Mouse (Mus musculus) midbrain, embryonic 11.5 days (tissue): ENCODE results near the gene Selenom. TPM values are rescaled to one million over a fixed set of nuclear protein-coding genes. Genes with fewer than 3 reads are reported as not detected.
A peak's percentile ranks its signal among the peaks of the same experiment; 100 is the strongest.

Experiments
- ATAC-seq: fragments of 200-750 bp; cut with Nextera tagmentation; 2 replicates; pipeline ENCODE4 v1.8.0; 2017; ENCODE audit warnings: moderate TSS enrichment, moderate library complexity; ENCODE audit not compliant: low FRiP score
- DNase-seq: peaks from one replicate; pipeline ENCODE4 v3.0.0; 2015; ENCODE audit warnings: low spot score; ENCODE audit errors: missing footprints
- H3K27ac ChIP-seq: fragments of 300-500 bp; sonication (generic); 2 replicates; pipeline ENCODE4 v1.5.1; 2014; ENCODE audit warnings: low read depth, low read length
- H3K27me3 ChIP-seq: fragments of 300-500 bp; sonication (generic); 2 replicates; pipeline ENCODE4 v1.6.1; 2014; ENCODE audit warnings: mild to moderate bottlenecking, low read length, moderate library complexity, mixed read lengths; ENCODE audit not compliant: control insufficient read depth, insufficient read depth
- H3K36me3 ChIP-seq: fragments of 300-500 bp; sonication (generic); 2 replicates; pipeline ENCODE4 v1.6.1; 2014; ENCODE audit warnings: mild to moderate bottlenecking, low read length, moderate library complexity, mixed read lengths; ENCODE audit not compliant: control insufficient read depth, insufficient read depth
- H3K4me1 ChIP-seq: fragments of 300-500 bp; sonication (generic); 2 replicates; pipeline ENCODE4 v1.6.1; 2014; ENCODE audit warnings: low read length; ENCODE audit not compliant: control insufficient read depth, insufficient read depth
- H3K4me2 ChIP-seq: fragments of 300-500 bp; sonication (generic); 2 replicates; pipeline ENCODE4 v1.6.1; 2014; ENCODE audit warnings: mild to moderate bottlenecking, moderate library complexity
- H3K4me3 ChIP-seq: fragments of 300-500 bp; sonication (generic); 2 replicates; pipeline ENCODE4 v1.5.1; 2014; ENCODE audit warnings: low read depth, low read length
- H3K9ac ChIP-seq: fragments of 300-500 bp; sonication (generic); 2 replicates; pipeline ENCODE4 v1.6.1; 2014; ENCODE audit warnings: low read length
- H3K9me3 ChIP-seq: fragments of 300-500 bp; sonication (generic); 2 replicates; pipeline ENCODE4 v1.6.1; 2016; ENCODE audit warnings: low read length; ENCODE audit not compliant: control insufficient read depth
- WGBS: fragments of 180-500 bp; shearing (Covaris S2); extraction: QIAGEN DNeasy Blood & Tissue Kit; methylation state at CpG from one replicate; pipeline ENCODE4 v1.1.7; 2014; 5-methylcytosine and 5-hydroxymethylcytosine counted together
- polyA plus RNA-seq: library from polyadenylated mRNA; unstranded; fragments of >200 nt; fragmentation: Nextera tagmentation; extraction: Ambion mirVana; gene quantifications from 2 replicates; pipeline ENCODE4 v1.2.1, GENCODE M21; 2014

Selenom gene
- polyA plus RNA-seq, 1 experiment from 2014 or later = 58.9 TPM

DNA sequence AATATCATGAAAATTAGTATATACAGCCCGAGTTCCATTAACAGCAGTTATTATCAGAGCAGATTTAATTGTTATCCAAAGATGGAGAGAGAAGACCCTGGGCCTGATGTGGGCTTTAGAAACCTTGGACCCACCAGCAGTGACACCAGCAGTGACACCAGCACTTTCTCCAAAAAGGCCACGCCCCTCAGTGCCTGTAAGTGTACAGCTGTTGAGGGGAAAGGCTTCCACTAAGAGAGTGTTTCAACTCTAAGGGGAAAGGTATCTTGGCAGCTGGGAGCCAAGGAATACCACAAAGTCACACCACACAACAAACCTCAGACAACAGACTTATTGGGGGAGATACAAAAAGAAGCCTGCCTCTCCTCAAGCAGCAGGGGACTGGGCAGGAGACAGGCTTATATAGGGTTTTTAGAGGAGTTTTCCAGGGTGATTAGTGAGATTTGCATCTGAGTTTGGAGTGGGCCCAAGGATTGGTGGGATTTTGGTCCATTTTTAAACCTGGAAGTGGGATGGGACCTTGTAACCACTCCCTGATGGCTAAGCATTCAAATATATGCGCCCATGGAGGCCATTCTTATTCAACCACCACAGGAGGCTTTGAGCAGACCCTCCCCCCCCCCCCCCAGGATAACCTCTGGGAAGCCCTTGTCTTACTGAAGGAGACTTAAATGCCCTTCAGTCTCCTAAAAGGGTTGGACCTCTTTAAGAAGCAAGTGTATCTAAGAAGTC, 34.2 kb downstream of the Selenom start:
- no peak overlapping the region for H3K27ac ChIP-seq
- ATAC-seq (no peak), DNase-seq (no peak)
- H3K4me1 ChIP-seq = no peaks in the 10 kb centered on the region
- H3K9ac ChIP-seq = no peak overlapping the region
- no peaks in the 10 kb centered on the region for H3K36me3 ChIP-seq
- WGBS = 63% methylated on average over 3 of the region's 3 CpGs
- no peak overlapping the region for H3K4me2 ChIP-seq
- no peaks in the 10 kb centered on the region for H3K27me3 ChIP-seq
- peaks cover 3% of the 10 kb centered on the region; the same call in 1 of the 2 replicates for H3K9me3 ChIP-seq
- H3K4me3 ChIP-seq = no peak overlapping the region

DNA sequence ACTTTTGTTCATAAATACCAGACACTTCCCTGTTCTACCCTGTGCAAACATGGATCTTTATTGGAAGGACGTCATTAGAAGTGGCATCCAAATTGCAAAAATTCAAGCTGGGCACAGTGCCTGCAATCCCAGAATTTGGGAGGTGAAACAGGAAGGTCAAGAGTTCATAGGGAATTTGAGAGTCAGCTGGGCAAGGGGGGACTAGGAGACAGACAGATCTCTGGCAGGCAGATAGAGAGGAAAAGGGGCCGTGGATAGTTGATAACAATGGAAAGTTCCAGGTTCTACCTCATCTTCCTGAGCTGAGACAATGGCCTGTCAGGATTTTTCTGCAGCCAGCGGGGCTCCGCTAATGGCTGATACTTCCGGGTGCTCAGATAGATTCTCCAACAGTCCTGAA, 35.3 kb downstream of the Selenom start:
- ATAC-seq = no peak

DNA sequence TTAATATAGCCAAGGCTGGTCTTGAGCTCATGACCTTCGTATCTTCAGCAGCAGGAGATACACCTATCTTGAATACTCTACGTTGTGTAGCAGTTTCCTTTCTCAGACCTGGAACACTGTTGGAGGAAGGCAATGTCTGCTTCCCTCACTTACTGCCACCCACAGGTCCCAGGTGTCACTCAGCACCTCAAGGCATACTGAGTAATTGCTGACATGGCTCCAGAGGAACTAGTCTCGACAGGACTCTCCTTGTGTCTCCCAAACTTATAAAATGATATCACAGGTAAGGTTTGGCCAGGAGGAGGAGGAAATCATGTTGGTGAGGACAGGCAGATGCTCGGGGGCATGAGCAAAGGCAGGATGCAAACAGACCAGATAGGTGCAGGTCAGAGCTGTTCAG, 40.5 kb downstream of the Selenom start:
- no peak for ATAC-seq
- DNase-seq = no peak
- H3K27me3 ChIP-seq = no peaks in the 10 kb centered on the region

More for the DNA sequence above, 35.3 kb downstream of the Selenom start:
- Histone ChIP-seq H3K4me2 (no peak overlapping the region), H3K9me3 (no peaks in the 10 kb centered on the region), H3K27me3 (no peaks in the 10 kb centered on the region), H3K4me3 (no peak overlapping the region), H3K27ac (no peak overlapping the region), H3K36me3 (no peaks in the 10 kb centered on the region), H3K9ac (no peak overlapping the region), H3K4me1 (no peaks in the 10 kb centered on the region)
- WGBS = 87% methylated on average over 5 of the region's 5 CpGs
- no peak for DNase-seq

DNA sequence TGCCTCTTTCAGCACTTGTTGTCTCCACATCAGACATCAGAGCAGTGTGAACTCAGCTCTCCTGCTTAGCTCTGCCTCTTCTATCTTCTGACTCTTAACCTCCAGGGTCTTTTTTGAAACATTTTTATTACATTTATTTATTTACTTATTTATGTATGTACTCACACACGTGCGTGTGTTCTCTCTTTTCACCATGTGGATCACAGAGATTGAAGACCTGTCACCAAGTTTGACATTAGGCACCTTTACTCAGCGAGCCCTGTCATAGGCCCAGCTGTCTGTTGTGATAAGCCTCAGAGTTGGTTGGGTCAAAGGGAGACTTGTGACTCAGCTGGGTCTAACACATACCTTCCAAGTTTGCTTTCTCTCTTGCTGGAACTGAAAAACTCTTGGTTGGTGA, 43.4 kb downstream of the Selenom start:
- Histone ChIP-seq H3K4me2 (no peak overlapping the region), H3K27me3 (no peaks in the 10 kb centered on the region), H3K9ac (no peak overlapping the region), H3K36me3 (no peaks in the 10 kb centered on the region), H3K27ac (no peak overlapping the region), H3K4me3 (no peak overlapping the region), H3K9me3 (no peaks in the 10 kb centered on the region), H3K4me1 (no peaks in the 10 kb centered on the region)
- DNase-seq (no peak), ATAC-seq (no peak)
- WGBS = 79% methylated on average over 3 of the region's 3 CpGs

More for the DNA sequence above, 40.5 kb downstream of the Selenom start:
- Histone ChIP-seq H3K9ac (no peak overlapping the region), H3K4me3 (no peak overlapping the region), H3K27ac (no peak overlapping the region), H3K4me1 (no peaks in the 10 kb centered on the region), H3K4me2 (no peak overlapping the region), H3K36me3 (no peaks in the 10 kb centered on the region), H3K9me3 (no peaks in the 10 kb centered on the region)
- WGBS = 91% methylated on average over 4 of the region's 4 CpGs

DNA sequence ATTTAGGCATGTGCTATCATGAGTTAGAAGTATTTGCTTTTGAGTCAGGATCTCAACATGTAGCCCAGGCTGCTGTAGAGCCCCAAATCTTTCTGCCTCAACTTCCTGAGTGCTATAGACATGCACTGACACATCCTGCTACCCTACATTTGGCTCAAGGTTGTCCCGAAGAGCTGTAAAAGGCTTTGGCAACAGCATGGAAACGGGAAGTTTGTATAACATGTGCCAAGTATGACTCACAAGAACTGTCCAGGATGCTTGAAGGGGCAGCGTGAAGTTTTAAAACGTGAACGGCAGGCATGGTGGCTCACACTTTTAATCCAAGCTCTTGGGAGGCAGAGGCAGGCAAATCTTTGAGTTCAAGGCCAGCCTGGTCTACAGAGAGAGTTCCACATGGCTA, 45.7 kb downstream of the Selenom start:
- Histone ChIP-seq H3K27me3 (no peaks in the 10 kb centered on the region), H3K4me3 (no peak overlapping the region), H3K4me1 (no peaks in the 10 kb centered on the region), H3K4me2 (no peak overlapping the region), H3K9me3 (no peaks in the 10 kb centered on the region), H3K9ac (no peak overlapping the region), H3K27ac (no peak overlapping the region), H3K36me3 (no peaks in the 10 kb centered on the region)
- ATAC-seq = no peak
- peak; percentile 31 for DNase-seq
- WGBS = 88% methylated on average over 5 of the region's 5 CpGs

DNA sequence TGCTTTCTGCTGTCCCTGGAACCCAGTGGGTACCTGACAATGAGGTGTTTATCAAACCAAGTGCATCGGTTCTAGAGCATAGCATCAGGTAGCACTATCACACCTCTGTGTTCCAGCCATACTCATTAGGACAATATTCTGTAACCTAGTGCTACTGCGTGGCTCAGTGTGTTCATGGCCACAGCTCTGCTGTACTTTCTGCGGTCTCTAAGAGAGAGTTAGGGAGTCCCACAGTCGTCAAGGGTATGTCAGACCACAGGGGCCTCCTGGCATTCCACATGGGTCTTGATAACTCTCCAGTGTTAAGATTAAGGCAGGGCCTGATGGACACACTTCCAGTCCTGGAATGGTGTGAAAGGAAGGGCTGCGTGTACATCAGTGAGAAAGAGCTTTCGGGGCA, 49.4 kb downstream of the Selenom start:
- H3K9me3 ChIP-seq = no peaks in the 10 kb centered on the region
- 91% methylated on average over 6 of the region's 6 CpGs for WGBS
- ATAC-seq = no peak

DNA sequence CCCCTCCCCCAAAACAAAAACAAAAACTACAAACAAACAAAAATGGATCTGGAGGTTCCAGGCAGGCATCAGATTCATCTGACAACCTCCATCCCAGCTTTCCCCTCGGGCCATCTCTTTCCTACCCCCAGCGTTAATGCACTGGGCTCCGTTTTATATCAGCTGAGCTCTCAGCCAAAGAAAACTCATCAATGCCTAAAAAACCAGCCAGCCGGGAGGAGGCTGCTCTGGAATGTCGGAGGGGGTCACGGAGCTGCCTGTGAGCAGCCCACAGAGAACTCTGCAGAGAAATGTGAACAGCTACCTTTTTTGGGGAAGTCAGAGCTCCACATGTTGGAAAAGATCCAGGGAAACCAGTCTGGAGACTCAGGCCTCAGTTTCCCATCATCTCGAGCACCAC, 50.0 kb downstream of the Selenom start:
- Histone ChIP-seq H3K9ac (no peak overlapping the region), H3K36me3 (no peaks in the 10 kb centered on the region), H3K27me3 (no peaks in the 10 kb centered on the region), H3K4me2 (no peak overlapping the region), H3K9me3 (no peaks in the 10 kb centered on the region), H3K4me1 (no peaks in the 10 kb centered on the region), H3K4me3 (no peak overlapping the region), H3K27ac (no peak overlapping the region)
- WGBS = 64% methylated on average over 7 of the region's 7 CpGs
- ATAC-seq (no peak), DNase-seq (no peak)

More for the DNA sequence above, 49.4 kb downstream of the Selenom start:
- Histone ChIP-seq H3K36me3 (no peaks in the 10 kb centered on the region), H3K4me2 (no peak overlapping the region), H3K27ac (no peak overlapping the region), H3K9ac (no peak overlapping the region), H3K4me3 (no peak overlapping the region), H3K27me3 (no peaks in the 10 kb centered on the region), H3K4me1 (no peaks in the 10 kb centered on the region)
- DNase-seq = peak; percentile 76

DNA sequence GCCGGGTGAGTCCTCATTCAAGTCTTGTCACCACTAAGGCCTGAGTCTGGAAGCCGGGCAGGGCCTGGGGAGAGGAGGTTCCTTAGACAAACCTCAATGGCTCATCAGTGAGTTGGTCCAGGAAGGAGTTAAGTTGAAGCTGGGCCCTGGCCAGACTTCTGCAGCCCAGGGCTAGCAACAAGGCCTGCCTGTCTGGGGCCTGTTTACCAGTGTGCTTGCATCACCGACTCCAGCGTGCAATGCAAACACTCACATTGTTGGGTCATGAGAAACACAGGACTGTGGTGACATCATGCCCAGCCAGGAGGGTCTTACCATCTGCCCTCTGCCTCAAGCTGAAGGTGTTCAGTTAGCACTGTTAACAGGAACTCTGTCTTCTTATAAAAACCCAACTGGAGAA, 51.5 kb downstream of the Selenom start:
- 92% methylated on average over 4 of the region's 4 CpGs for WGBS
- Histone ChIP-seq H3K4me3 (no peak overlapping the region), H3K36me3 (no peaks in the 10 kb centered on the region), H3K9ac (no peak overlapping the region), H3K27me3 (no peaks in the 10 kb centered on the region), H3K4me1 (no peaks in the 10 kb centered on the region), H3K4me2 (no peak overlapping the region), H3K9me3 (no peaks in the 10 kb centered on the region), H3K27ac (no peak overlapping the region)
- ATAC-seq = no peak
- no peak for DNase-seq
